Mouse (Mus musculus): ENCODE measurements around the gene Prkcd.
"Not testable (repeated sequence)": the region's sequence is repeated elsewhere in the genome, so short reads cannot be mapped to it uniquely, and the experiment has no call there.

Prkcd gene

DNA sequence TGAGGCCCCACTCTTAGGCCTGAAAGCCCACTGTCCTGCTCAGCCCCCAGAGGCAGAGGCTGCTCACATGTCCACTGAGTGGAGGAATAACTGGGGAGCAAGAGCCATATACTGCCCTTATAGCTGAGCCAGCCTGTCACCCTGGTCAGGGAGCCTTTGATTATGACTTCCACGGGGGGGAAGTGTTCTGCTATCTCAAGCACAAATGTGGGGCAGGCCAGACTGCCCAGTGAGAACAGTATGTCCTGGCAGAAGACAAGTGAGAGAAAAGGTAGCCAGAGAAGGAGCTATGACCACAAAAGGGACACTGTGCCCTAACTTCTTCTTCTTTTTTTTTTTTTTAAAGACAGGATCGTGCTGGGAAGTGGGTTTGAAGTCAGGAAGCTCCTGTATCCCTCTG lies 28.9 kb downstream of the Prkcd start:
- DNase-seq, result no peak

- no peak for DNase-seq
Observed at GRCm38 (mm10) chr14:30596407-30596806, 29.6 kb downstream of the Prkcd start.

GRCm38 (mm10) chr14:30595576-30596313 lies 30.3 kb downstream of the Prkcd start:
- no peak for DNase-seq

DNA sequence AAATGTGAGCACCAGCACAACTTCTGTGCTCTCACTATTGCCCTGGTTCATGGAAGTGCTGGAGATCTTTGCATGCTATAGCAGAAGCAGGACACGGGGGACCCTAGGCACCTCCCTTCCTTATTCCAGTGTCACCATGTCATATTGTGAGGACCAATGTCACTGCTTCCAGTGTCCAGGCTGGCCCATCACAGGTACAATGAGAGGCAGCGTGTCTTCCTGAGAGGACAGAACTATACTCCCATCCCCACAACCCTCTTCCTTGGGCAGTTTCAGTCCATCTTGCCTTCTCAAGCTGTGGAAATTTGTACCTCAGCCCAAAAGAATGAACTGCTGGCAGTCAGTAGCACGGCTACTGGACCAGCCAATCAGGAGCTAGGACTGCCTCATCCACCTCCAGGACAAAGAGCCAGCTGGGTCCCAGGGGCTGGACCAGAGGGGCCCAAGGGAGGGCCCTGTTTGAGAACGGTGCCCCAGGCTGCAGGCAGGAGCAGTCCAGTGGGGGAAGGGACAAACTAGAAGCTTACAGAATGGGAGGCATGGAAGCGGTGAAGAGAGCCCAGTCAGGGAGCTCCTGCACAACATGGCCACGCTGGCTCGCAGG lies 31.8 kb downstream of the Prkcd start:
- DNase-seq, result no peak

- DNase-seq, result peak; percentile 64 to 67
Observed at GRCm38 (mm10) chr14:30593279-30594091, 32.5 kb downstream of the Prkcd start.

GRCm38 (mm10) chr14:30591417-30591816 lies 34.6 kb downstream of the Prkcd start:
- DNase-seq, result peak; percentile 60 to 76

GRCm38 (mm10) chr14:30590918-30591317 lies 35.1 kb downstream of the Prkcd start:
- DNase-seq, result no peak

DNA sequence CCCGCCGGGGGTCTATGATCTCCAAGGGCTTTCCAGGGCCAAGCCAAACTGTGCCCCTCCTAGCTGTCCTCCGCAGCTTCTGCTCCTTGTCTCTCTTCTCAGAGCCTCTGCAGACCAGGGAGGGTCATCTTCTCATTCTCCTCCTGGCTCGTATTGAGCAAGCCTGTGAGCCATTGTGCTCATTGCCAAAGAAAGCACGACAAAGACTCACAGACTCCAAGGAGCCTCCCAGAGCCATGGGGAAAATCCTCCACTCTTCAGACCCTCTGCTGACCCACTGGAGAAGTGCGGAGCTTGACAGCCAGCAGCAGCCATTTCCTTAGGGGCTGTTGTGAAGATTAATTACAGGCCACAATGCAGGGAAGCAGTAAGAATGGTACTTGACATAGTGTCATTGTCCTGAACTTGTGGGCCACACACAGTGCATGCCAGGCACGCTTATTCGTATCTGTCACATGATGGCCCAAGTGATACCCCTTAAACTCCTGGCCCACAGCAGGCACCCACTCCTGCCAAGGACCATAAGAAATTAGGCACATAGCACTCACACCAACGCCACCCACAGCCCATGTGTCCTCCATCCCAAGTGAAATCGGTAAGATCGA lies 35.9 kb downstream of the Prkcd start:
- DNase-seq, result no peak

- no peak for DNase-seq
Observed at GRCm38 (mm10) chr14:30586780-30587461, 39.1 kb downstream of the Prkcd start.

DNA sequence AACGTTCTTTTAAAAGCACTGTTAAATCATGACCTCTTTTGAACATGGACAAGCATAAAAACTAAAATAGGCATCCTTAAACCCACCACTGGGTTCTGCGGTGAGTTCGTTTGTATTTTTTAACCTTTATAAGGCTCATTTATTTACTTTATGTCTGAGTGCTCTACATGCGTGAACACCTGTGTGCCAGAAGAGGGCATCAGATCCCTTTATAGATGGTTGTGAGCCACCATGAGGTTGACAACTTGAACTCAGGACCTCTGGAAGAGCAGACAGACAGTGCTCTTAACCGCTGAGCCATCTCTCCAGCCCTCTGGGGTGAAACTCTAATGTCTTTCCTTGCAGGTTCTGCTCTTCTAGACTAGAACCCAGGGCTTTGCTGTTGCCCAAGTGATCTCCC lies 40.7 kb downstream of the Prkcd start:
- no peak for DNase-seq

DNA sequence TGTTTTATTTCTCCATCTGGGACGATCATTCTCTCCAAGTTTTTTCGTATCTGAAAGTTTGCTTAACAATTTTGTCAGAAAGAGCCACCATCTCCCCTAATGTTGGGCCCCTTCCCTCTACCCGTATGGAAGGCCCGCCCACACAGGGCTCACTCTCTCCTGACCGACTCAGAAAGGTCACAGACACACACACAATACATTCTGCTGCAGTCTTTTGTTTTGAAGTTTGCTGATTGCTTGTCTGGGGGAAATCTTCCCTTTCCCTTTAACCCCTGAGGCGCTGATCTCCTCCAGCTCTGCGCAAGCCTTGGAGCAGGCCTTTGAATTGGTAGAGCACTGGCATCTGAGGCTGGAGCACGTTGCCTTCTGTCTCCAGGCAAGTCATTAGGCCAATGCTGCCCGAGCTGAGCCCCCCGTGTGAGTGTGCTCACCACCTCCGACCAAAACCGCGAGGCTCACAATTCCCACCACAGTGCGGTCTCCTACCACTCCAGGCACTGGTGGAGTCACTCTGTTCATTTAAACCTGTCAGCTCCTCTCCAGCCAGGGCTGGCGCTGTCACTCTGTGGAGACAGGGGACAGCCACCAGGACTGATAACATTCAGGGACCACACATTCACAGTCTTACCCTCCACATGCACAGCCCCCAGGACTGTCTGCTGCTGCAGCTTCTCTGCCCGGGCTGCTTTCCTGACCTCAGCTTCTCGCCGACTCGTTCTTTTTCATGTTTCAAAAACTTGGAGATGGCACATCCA lies 41.3 kb downstream of the Prkcd start:
- no peak for DNase-seq

- no peak for DNase-seq
Observed at GRCm38 (mm10) chr14:30584077-30584476, 41.9 kb downstream of the Prkcd start.

DNA sequence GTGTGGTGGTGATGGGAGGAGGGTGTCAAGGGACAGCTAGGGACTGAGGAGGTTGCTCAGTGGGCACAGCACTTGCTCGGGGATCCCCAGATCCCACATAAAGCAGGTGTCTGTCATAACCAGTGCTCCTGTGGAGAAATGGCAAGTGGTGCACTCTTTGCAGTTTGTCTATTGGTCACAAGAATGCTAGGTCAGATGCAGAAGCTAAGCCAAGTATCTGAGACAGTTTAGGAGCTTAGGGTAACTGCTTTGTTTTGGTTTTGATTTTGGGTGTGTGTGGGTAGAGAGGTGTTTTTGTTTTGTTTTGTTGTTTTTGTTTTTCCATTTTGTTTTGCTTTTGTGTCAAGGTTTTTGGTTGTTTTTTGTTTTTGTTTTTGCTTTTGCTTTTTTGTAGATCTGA lies 44.8 kb downstream of the Prkcd start:
- no peak for DNase-seq

GRCm38 (mm10) chr14:30579882-30580281 lies 46.1 kb downstream of the Prkcd start:
- DNase-seq, result no peak

GRCm38 (mm10) chr14:30579180-30579579 lies 46.8 kb downstream of the Prkcd start:
- no peak for DNase-seq

DNA sequence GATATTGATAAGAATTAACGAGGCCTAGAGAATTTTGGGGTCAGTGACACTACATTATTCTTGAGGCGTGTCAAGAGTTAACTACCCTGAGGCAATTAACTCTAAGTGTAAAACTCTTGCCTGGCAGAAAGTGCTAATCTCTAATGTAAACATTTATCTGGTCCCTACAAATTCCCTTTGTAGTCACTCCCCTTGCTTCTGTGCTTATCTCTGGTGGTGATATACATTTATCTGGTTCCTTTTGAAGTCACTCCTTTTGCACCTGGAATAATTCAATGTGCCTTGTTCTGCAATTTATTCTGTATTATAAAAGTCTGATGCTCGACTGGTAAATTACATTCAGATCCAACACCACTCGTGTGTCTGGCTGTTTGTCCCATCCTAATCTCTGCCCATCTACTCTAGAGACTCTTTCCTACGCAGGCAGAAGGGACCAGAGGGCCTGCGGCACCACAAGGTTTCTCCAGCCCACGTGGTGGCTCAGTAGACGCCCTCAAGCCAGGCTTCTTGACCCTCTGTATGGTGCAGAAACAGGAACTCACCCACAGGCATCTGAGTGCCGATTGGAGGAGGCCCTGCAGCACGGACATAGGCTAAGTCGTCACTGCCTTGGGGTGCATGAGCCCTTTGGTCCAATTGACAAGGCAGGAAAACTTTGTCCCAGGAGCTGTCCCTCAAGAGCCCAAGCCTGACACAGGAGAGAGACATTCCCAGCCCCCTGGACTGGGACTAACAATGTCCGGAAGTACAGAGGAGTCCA lies 48.5 kb downstream of the Prkcd start:
- not testable (repeated sequence) for DNase-seq

- no peak for DNase-seq
Observed at GRCm38 (mm10) chr14:30576260-30576659, 49.8 kb downstream of the Prkcd start.

GRCm38 (mm10) chr14:30575791-30576190 lies 50.2 kb downstream of the Prkcd start:
- DNase-seq, result no peak

DNA sequence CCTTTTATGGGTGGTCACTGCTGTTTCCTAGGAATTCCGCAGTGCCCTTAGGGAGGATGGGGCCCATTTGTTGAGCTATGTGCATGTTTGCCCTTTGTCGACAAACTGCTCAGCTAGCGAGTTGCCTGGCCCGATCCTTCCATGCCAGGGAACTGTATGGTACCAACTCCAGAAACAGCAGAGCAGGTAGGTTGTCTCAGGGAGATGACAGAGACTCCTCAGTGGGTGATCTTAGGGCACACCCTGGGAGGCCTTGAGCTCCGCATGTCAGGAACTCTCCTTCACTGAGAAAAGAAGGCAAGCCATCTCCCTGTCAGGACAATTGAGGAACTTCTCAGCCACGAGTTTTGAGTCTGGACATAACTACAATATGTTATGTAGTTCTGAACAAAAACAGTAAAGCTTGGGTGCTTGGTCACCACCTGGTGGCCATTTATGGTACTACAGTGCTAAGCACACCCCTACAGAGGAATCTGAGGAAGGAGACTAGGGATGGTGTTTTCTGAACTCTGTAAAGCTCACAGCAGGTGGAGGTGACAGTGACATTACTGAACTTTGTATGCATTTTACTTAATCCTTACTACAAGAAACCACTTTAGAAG lies 51.9 kb downstream of the Prkcd start:
- DNase-seq, result peak; percentile 76 to 82

GRCm38 (mm10) chr14:30573235-30573634 lies 52.8 kb downstream of the Prkcd start:
- no peak for DNase-seq

- DNase-seq, result no peak
Observed at GRCm38 (mm10) chr14:30572253-30572652, 53.8 kb downstream of the Prkcd start.

Data from cerebellum, adult 18-20 months (tissue).